Mouse (Mus musculus): Measurements from ENCODE around the gene Pigw. TPM values are rescaled to one million over a fixed set of nuclear protein-coding genes. Genes with fewer than 3 reads are reported as not detected.

Pigw gene
- 7.4 TPM for polyA plus RNA-seq (2014; fragmentation: Illumina TruSeq; extraction: RNeasy Lipid Tissue Mini Kit (QIAGEN cat#74804); ENCODE audit: low read depth, low replicate concordance)

GRCm38 (mm10) chr11:84879772-84880464 lies at the start of gene Pigw, which contains the start of gene Myo19:
TSS of gene Pigw (minus strand) at chr11:84880285.
TSS of gene Myo19 (plus strand) at chr11:84880148.

GRCm38 (mm10) chr11:84916053-84916702 lies 36.1 kb upstream of the Pigw start, which contains the start of gene Znhit3:
TSS of gene Znhit3 (minus strand) at chr11:84916366.

GRCm38 (mm10) chr11:84870337-84871043 lies 9.6 kb downstream of the Pigw start, which contains the start of gene Ggnbp2:
TSS of gene Ggnbp2 (minus strand) at chr11:84870817.

GRCm38 (mm10) chr11:84828516-84829399 lies 51.3 kb downstream of the Pigw start, which contains the start of gene Dhrs11:
TSS of gene Dhrs11 (minus strand) at chr11:84828994.

Other genes with a start within 250 kb of the Pigw start
- 1.8 TPM for gene Mrm1, start 60.8 kb downstream of the Pigw start, polyA plus RNA-seq (2014; fragmentation: Illumina TruSeq; extraction: RNeasy Lipid Tissue Mini Kit (QIAGEN cat#74804); ENCODE audit: low read depth, low replicate concordance)
- gene Dhrs11, start 51.3 kb downstream of the Pigw start, polyA plus RNA-seq (2014; fragmentation: Illumina TruSeq; extraction: RNeasy Lipid Tissue Mini Kit (QIAGEN cat#74804); ENCODE audit: low read depth, low replicate concordance): 6.0 TPM
- gene Ggnbp2, start 9.5 kb downstream of the Pigw start, polyA plus RNA-seq (2014; fragmentation: Illumina TruSeq; extraction: RNeasy Lipid Tissue Mini Kit (QIAGEN cat#74804); ENCODE audit: low read depth, low replicate concordance): 963 TPM
- 6.7 TPM for gene Myo19, start 137 bp downstream of the Pigw start, polyA plus RNA-seq (2014; fragmentation: Illumina TruSeq; extraction: RNeasy Lipid Tissue Mini Kit (QIAGEN cat#74804); ENCODE audit: low read depth, low replicate concordance)
- 45.5 TPM for gene Znhit3, start 36.1 kb upstream of the Pigw start, polyA plus RNA-seq (2014; fragmentation: Illumina TruSeq; extraction: RNeasy Lipid Tissue Mini Kit (QIAGEN cat#74804); ENCODE audit: low read depth, low replicate concordance)
- gene Car4, start 77.5 kb upstream of the Pigw start, polyA plus RNA-seq (2014; fragmentation: Illumina TruSeq; extraction: RNeasy Lipid Tissue Mini Kit (QIAGEN cat#74804); ENCODE audit: low read depth, low replicate concordance): 1.8 TPM